Mouse (Mus musculus): ENCODE results near the gene Wdr90. TPM values are rescaled to one million over a fixed set of nuclear protein-coding genes. Genes with fewer than 3 reads are reported as not detected.

Wdr90 gene
- polyA plus RNA-seq, 1 experiment from 2014 or later, result 8.2 TPM

DNA sequence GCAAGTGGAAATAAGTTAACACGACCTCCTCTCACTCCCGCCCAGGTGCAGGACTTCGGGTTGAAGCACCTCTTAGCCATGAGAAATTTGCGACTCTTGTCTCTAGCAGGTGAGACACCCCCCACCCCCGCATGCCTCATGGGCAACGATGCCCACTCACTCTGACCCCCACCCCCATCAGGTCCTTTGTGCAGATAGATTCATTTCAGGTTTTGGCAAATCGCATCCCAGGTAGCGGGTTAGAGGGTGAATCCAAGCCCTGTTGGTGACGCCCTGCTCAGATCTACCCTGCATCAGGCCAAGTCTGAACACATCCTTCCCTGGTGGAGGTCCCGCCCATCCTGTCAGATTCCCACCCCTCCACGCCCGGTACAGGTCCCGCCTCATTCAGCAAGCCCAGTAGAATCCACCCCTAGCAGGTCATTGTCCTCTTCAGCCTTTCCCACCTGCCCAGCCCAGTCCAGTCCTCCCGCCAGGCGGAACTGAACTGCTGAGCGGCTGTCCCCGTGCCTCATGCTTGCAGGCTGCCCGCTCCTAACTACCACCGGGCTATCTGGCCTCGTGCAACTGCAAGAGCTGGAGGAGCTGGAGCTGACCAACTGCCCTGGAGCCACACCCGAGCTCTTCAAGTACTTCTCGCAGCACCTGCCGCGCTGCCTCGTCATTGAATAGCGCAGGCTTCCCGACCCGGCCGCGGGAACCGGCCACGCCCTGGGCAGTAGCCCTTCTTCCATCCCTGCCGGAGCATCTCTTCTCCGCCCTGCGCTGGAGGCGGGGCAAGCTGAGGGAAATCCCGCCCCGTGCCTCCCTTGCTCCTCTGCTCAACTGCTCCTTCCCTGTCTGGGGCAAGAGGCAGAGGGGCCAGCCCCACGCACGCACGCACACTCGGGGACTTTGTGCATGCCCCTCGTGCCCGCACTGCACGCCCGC is 42.2 kb downstream of the Wdr90 start:
- H3K27ac ChIP-seq (replicated peaks in 1 of 2; ENCODE audit: control insufficient read depth in 1 of 2, insufficient read depth in 1 of 2, low read depth in 2 of 2, low read length in 2 of 2), result no peak overlapping the region
- no peak overlapping the region; a peak in 1 of 4 replicates for H3K4me3 ChIP-seq (ENCODE audit: control insufficient read depth in 1 of 2, insufficient read depth in 1 of 2, low read depth in 1 of 2, low read length in 2 of 2)
- no peaks in the 10 kb centered on the region for H3K9me3 ChIP-seq (ENCODE audit: control insufficient read depth, low read length)
- no peak overlapping the region for H3K4me2 ChIP-seq (ENCODE audit: low read length)
- 6% methylated on average over 46 of the region's 46 CpGs for WGBS
- H3K4me1 ChIP-seq (ENCODE audit: control insufficient read depth in 2 of 2, insufficient read depth in 2 of 2, low read length in 2 of 2), result peaks cover 4 to 5% of the 10 kb centered on the region in 2 experiments
- no peaks in the 10 kb centered on the region for H3K36me3 ChIP-seq (ENCODE audit: control insufficient read depth, insufficient read depth, low read length)
- ATAC-seq (ENCODE audit: insufficient number of reproducible peaks, insufficient read depth, low FRiP score, low read depth), result no peak
- H3K9ac ChIP-seq (ENCODE audit: low read length), result no peak overlapping the region
- H3K27me3 ChIP-seq (ENCODE audit: control insufficient read depth, insufficient read depth, low read length), result peaks cover 77% of the 10 kb centered on the region

DNA sequence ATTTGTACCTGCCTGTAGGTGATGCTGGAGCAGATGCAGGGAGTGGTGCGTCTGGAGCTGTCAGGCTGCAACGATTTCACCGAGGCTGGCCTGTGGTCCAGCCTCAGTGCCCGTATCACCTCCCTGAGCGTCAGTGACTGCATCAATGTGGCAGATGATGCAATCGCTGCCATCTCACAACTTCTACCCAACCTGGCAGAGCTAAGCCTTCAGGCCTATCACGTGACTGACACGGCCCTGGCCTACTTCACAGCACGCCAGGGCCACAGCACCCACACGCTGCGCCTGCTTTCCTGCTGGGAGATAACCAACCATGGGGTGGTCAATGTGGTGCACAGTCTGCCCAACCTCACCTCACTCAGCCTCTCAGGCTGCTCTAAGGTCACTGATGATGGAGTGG is 43.6 kb downstream of the Wdr90 start:
- 76% methylated on average over 11 of the region's 11 CpGs for WGBS
- H3K27me3 ChIP-seq (ENCODE audit: control insufficient read depth, insufficient read depth, low read length), result peaks cover 82% of the 10 kb centered on the region

DNA sequence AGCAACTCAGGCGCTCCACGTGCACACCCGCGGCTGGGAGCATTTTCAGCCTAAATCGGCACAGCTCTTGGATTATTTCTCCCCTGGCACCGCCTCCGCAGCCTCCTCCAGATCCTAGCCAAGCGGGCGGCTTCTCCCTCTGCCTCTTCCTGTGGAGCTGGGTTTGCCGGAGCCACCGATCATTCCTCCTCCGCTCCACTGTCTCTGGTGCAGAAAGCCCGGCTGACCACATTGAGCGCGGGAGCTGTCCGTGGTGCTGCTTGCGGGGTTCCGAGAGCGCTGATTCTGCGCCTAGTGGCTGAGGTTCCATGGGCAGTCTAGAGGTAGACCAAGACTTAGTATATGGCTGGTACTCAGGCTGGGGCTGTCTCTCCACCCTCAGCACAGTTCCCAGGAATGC is 47.8 kb downstream of the Wdr90 start:
- no peak overlapping the region for H3K4me2 ChIP-seq (ENCODE audit: low read length)
- peaks cover 0 to 10% of the 10 kb centered on the region in 2 experiments; a peak in 1 of 4 replicates for H3K4me1 ChIP-seq (ENCODE audit: control insufficient read depth in 2 of 2, insufficient read depth in 2 of 2, low read length in 2 of 2)
- no peak for ATAC-seq (ENCODE audit: insufficient number of reproducible peaks, insufficient read depth, low FRiP score, low read depth)
- 1% methylated on average over 20 of the region's 20 CpGs for WGBS
- no peaks in the 10 kb centered on the region for H3K9me3 ChIP-seq (ENCODE audit: control insufficient read depth, low read length)
- H3K9ac ChIP-seq (ENCODE audit: low read length), result no peak overlapping the region
- H3K27ac ChIP-seq (replicated peaks in 1 of 2; ENCODE audit: control insufficient read depth in 1 of 2, insufficient read depth in 1 of 2, low read depth in 2 of 2, low read length in 2 of 2), result no peak overlapping the region
- H3K4me3 ChIP-seq (ENCODE audit: control insufficient read depth in 1 of 2, insufficient read depth in 1 of 2, low read depth in 1 of 2, low read length in 2 of 2), result no peak overlapping the region
- peaks cover 83% of the 10 kb centered on the region for H3K27me3 ChIP-seq (ENCODE audit: control insufficient read depth, insufficient read depth, low read length)
- H3K36me3 ChIP-seq (ENCODE audit: control insufficient read depth, insufficient read depth, low read length), result no peaks in the 10 kb centered on the region

More for the DNA sequence above, 43.6 kb downstream of the Wdr90 start:
- H3K4me1 ChIP-seq (ENCODE audit: control insufficient read depth in 2 of 2, insufficient read depth in 2 of 2, low read length in 2 of 2), result no peaks in the 10 kb centered on the region
- ATAC-seq (ENCODE audit: insufficient number of reproducible peaks, insufficient read depth, low FRiP score, low read depth), result no peak
- no peak overlapping the region for H3K27ac ChIP-seq (replicated peaks in 1 of 2; ENCODE audit: control insufficient read depth in 1 of 2, insufficient read depth in 1 of 2, low read depth in 2 of 2, low read length in 2 of 2)
- no peak overlapping the region for H3K9ac ChIP-seq (ENCODE audit: low read length)
- H3K4me3 ChIP-seq (ENCODE audit: control insufficient read depth in 1 of 2, insufficient read depth in 1 of 2, low read depth in 1 of 2, low read length in 2 of 2), result no peak overlapping the region
- H3K4me2 ChIP-seq (ENCODE audit: low read length), result no peak overlapping the region
- H3K9me3 ChIP-seq (ENCODE audit: control insufficient read depth, low read length), result no peaks in the 10 kb centered on the region
- no peaks in the 10 kb centered on the region for H3K36me3 ChIP-seq (ENCODE audit: control insufficient read depth, insufficient read depth, low read length)

DNA sequence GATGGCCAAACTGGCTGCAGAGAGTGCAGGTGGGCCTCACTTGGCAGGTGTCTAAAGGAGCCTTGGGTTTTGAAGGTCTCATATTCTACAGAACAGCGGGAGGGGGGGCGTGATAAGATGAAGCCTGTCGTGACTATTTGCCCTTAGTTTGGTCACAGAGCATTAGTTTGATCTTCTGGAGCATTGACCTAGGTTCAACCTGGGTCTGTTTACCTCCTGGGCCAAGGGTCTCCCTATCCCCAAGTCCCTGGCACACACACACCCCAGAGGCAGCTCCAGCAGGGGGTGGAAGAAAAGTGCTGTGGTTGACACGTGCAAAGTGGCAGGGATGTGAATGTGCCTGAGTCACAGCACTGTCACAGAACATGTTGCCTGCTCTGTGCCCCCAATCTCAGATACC is 50.4 kb downstream of the Wdr90 start:
- Histone ChIP-seq H3K36me3 (ENCODE audit: control insufficient read depth, insufficient read depth, low read length) (no peaks in the 10 kb centered on the region), H3K4me2 (ENCODE audit: low read length) (no peak overlapping the region), H3K27ac (replicated peaks in 1 of 2; ENCODE audit: control insufficient read depth in 1 of 2, insufficient read depth in 1 of 2, low read depth in 2 of 2, low read length in 2 of 2) (no peak overlapping the region), H3K9me3 (ENCODE audit: control insufficient read depth, low read length) (no peaks in the 10 kb centered on the region), H3K9ac (ENCODE audit: low read length) (no peak overlapping the region), H3K4me3 (ENCODE audit: control insufficient read depth in 1 of 2, insufficient read depth in 1 of 2, low read depth in 1 of 2, low read length in 2 of 2) (no peak overlapping the region), H3K27me3 (ENCODE audit: control insufficient read depth, insufficient read depth, low read length) (peaks cover 67% of the 10 kb centered on the region), H3K4me1 (ENCODE audit: control insufficient read depth in 2 of 2, insufficient read depth in 2 of 2, low read length in 2 of 2) (peaks cover 0 to 10% of the 10 kb centered on the region in 2 experiments; a peak in 1 of 4 replicates)
- no peak for ATAC-seq (ENCODE audit: insufficient number of reproducible peaks, insufficient read depth, low FRiP score, low read depth)
- 63% methylated on average over 4 of the region's 4 CpGs for WGBS

DNA sequence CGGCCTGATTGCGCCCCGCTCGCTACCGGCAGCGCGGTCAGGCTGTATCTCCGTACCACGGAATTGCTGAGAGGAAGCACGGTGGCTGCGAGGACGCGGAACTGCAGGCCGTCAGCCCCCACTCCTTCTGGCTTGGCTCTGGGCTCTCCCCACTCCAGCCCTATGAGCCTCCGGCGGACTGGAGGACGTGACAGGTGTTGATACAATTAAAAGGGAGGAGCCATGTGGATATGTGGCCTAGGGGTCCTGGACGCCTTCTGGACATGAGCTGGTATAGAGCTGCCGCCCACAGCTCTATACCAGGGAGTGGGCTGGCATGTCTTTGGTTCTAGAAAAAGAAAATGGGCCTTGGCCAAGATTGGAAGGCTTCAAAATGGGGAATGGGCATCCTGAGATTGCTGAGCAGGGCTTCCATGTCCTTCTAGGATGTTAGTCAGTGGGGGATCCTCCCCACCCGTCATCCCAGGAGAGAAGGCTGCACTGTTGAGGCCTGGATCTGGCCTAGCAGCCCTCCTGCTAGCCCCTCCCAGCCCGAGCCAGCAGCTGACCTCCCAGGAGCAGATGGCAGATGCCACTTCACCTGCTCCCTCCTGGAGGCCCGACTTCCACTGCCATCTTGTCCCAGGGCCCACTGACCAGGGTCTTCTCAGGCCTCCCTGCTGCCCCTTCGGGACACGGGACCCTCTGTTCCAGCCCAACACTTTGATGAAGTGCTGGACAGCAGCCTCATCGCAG is 51.5 kb downstream of the Wdr90 start:
- ATAC-seq (ENCODE audit: insufficient number of reproducible peaks, insufficient read depth, low FRiP score, low read depth), result no peak
- Histone ChIP-seq H3K4me2 (ENCODE audit: low read length) (peak overlapping the region; percentile 96), H3K4me3 (ENCODE audit: control insufficient read depth in 1 of 2, insufficient read depth in 1 of 2, low read depth in 1 of 2, low read length in 2 of 2) (peak overlapping the region; percentile 41 to 64), H3K9ac (ENCODE audit: low read length) (peak overlapping the region; percentile 70), H3K27ac (replicated peaks in 1 of 2; ENCODE audit: control insufficient read depth in 1 of 2, insufficient read depth in 1 of 2, low read depth in 2 of 2, low read length in 2 of 2) (no peak overlapping the region), H3K4me1 (ENCODE audit: control insufficient read depth in 2 of 2, insufficient read depth in 2 of 2, low read length in 2 of 2) (peaks cover 0 to 10% of the 10 kb centered on the region in 2 experiments; a peak in 1 of 4 replicates), H3K27me3 (ENCODE audit: control insufficient read depth, insufficient read depth, low read length) (peaks cover 57% of the 10 kb centered on the region), H3K36me3 (ENCODE audit: control insufficient read depth, insufficient read depth, low read length) (no peaks in the 10 kb centered on the region), H3K9me3 (ENCODE audit: control insufficient read depth, low read length) (no peaks in the 10 kb centered on the region)
- WGBS, result 10% methylated on average over 25 of the region's 25 CpGs

DNA sequence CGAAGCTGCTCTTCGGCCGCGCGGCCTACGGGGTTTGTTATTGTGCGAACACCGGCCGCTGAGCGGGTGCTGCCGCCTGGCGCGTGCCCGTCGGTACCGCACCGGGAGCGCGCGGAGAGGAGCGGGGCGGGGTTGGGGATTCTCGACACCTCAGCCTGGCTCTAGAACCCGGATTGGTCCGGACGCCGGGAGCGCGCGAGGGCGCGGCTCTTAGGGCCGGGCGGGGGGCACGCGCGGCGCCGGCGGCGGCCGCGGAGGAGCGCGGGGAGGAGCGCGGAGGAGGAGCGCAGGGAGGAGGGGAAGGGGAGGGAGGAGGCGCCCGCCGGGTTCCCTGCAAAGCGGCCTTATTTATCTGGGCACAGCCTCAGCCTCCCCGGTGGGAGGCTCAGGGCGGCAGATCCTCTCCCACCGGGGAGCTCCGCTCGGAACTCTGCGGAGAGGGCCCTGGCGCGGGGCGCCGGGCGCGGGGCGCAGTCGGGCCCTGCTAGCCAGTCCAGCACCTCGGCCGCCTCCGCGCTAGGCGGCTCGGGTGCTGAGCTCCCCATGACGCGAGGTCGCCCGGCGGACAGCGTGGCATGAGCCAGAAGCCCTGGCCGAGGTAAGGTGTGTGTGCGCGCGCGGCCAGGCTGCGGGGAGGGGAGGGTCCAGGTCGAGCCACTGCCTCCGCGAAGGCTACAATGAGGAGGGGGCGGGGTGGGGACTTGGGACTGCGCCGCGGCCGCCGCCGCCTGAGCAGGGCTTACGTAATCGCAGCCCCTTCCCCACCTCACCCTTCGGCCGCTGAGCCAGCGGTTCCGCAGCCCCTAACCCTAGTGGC is 52.3 kb downstream of the Wdr90 start, which contains the start of gene Fbxl16:
Gene Fbxl16, plus strand, starts transcription at position 297 of the 817 bp plus-strand sequence.
- Histone ChIP-seq H3K36me3 (ENCODE audit: control insufficient read depth, insufficient read depth, low read length) (no peaks in the 10 kb centered on the region), H3K4me3 (ENCODE audit: control insufficient read depth in 1 of 2, insufficient read depth in 1 of 2, low read depth in 1 of 2, low read length in 2 of 2) (peak within 1 kb of the TSS; percentile 41 to 64), H3K9me3 (ENCODE audit: control insufficient read depth, low read length) (no peaks in the 10 kb centered on the region), H3K27ac (replicated peaks in 1 of 2; ENCODE audit: control insufficient read depth in 1 of 2, insufficient read depth in 1 of 2, low read depth in 2 of 2, low read length in 2 of 2) (no peak within 1 kb of the TSS), H3K9ac (ENCODE audit: low read length) (peak within 1 kb of the TSS; percentile 70), H3K27me3 (ENCODE audit: control insufficient read depth, insufficient read depth, low read length) (peaks cover 54% of the 10 kb centered on the region), H3K4me2 (ENCODE audit: low read length) (peak within 1 kb of the TSS; percentile 96), H3K4me1 (ENCODE audit: control insufficient read depth in 2 of 2, insufficient read depth in 2 of 2, low read length in 2 of 2) (peaks cover 0 to 10% of the 10 kb centered on the region in 2 experiments; a peak in 1 of 4 replicates)
- ATAC-seq (ENCODE audit: insufficient number of reproducible peaks, insufficient read depth, low FRiP score, low read depth), result peak; percentile 73
- under 1% methylated on average over 69 of the region's 100 CpGs for WGBS

DNA sequence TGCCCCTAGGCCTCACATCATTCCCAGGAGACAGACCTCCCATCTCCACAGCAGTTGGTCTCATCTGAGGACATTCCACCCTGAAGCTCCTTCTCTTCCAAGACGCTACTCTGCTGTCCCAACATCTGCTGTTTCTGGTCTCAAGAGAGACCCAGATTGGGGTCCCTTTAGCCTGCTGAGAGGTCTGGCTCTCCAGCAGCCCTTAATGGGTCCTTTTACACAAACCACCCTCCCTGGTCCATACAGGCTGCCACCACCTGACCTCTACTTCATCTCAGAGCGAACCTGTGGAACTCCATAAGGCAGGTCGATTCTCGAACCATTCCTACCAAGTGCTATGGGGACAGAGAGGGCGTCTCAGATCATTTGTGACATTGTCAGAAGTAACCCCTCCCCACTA is 53.3 kb downstream of the Wdr90 start:
- no peak for ATAC-seq (ENCODE audit: insufficient number of reproducible peaks, insufficient read depth, low FRiP score, low read depth)
- no peak overlapping the region for H3K27ac ChIP-seq (replicated peaks in 1 of 2; ENCODE audit: control insufficient read depth in 1 of 2, insufficient read depth in 1 of 2, low read depth in 2 of 2, low read length in 2 of 2)
- peaks cover 52% of the 10 kb centered on the region for H3K27me3 ChIP-seq (ENCODE audit: control insufficient read depth, insufficient read depth, low read length)
- H3K4me2 ChIP-seq (ENCODE audit: low read length), result peak overlapping the region; percentile 96
- WGBS, result 36% methylated on average over 5 of the region's 5 CpGs
- peaks cover 4 to 10% of the 10 kb centered on the region in 2 experiments; a peak in 2 of 4 replicates for H3K4me1 ChIP-seq (ENCODE audit: control insufficient read depth in 2 of 2, insufficient read depth in 2 of 2, low read length in 2 of 2)
- H3K4me3 ChIP-seq (ENCODE audit: control insufficient read depth in 1 of 2, insufficient read depth in 1 of 2, low read depth in 1 of 2, low read length in 2 of 2), result peak overlapping the region in 1 of 2 experiments; percentile 64; a peak in 1 of 4 replicates
- no peaks in the 10 kb centered on the region for H3K9me3 ChIP-seq (ENCODE audit: control insufficient read depth, low read length)
- H3K9ac ChIP-seq (ENCODE audit: low read length), result no peak overlapping the region
- no peaks in the 10 kb centered on the region for H3K36me3 ChIP-seq (ENCODE audit: control insufficient read depth, insufficient read depth, low read length)

Measured in heart, embryonic 14.5 days (tissue).